Mouse (Mus musculus) spleen, adult 2 months (tissue): ENCODE measurements at regions not wholly inside any gene's neighbourhood (a gene's known extent, or its start where the extent isn't known, plus 50 kb on each side); places are given as distances from the start of the nearest gene placed in this dataset.

Experiments
- CTCF ChIP-seq: fragments of 200-500 bp; IDR thresholded peaks from 2 replicates; pipeline ENCODE4 v1.5.1; 2011; ENCODE audit warnings: mild to moderate bottlenecking, inconsistent platforms; ENCODE audit not compliant: insufficient read depth, insufficient read length, insufficient replicate concordance; ENCODE audit errors: extremely low read depth
- POLR2A ChIP-seq: fragments of 200-500 bp; IDR thresholded peaks from 2 replicates; pipeline ENCODE4 v1.6.1; 2011; ENCODE audit warnings: low read depth, low read length, inconsistent platforms

DNA sequence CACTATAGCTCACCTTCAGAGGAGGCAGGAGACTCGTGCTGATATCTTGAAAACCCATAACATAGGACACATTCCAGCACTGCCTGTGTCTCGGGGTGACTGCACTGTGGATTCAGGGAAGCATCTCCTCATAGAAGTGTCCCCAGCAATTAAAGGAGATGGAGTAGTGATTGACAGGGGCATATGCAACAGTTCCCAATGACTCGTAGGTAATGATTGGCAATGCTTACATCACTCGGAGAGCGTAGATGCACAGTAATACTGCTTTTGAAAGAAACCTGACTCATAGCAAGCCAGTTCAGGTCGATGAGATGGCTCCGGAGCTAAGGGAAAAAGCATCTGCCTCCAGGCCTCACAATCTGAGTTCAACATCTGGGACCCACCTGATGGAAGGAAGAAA lies 352.7 kb downstream of the Gm49356 start:
- no peak for TF ChIP-seq POLR2A
- TF ChIP-seq CTCF: no peak
